Mouse (Mus musculus): ENCODE data around the gene Fam129c.
A peak's percentile ranks its signal among the peaks of the same experiment; 100 is the strongest.

Fam129c gene

GRCm38 (mm10) chr8:71575020-71575419, 22.4 kb upstream of the Fam129c start:
- no peak for DNase-seq

- DNase-seq: no peak
Measured at GRCm38 (mm10) chr8:71577856-71578387, 19.5 kb upstream of the Fam129c start.

GRCm38 (mm10) chr8:71579009-71579408, 18.4 kb upstream of the Fam129c start:
- DNase-seq: no peak

GRCm38 (mm10) chr8:71579476-71579875, 18.0 kb upstream of the Fam129c start:
- no peak for DNase-seq

GRCm38 (mm10) chr8:71580201-71580600, 17.2 kb upstream of the Fam129c start:
- DNase-seq: no peak

- DNase-seq: no peak
Measured at GRCm38 (mm10) chr8:71586891-71587290, 10.6 kb upstream of the Fam129c start.

- no peak for DNase-seq
Measured at GRCm38 (mm10) chr8:71588762-71589161, 8.7 kb upstream of the Fam129c start.

- no peak for DNase-seq
Measured at GRCm38 (mm10) chr8:71591017-71591416, 6.4 kb upstream of the Fam129c start.

GRCm38 (mm10) chr8:71591471-71592373, 5.7 kb upstream of the Fam129c start, which contains the start of gene Pgls:
Pgls (plus strand) TSS chr8:71592176.
- peak; percentile 96 for DNase-seq

- DNase-seq: peak; percentile 89
Measured at GRCm38 (mm10) chr8:71592374-71593170, 4.9 kb upstream of the Fam129c start.

GRCm38 (mm10) chr8:71593556-71594323, 3.7 kb upstream of the Fam129c start:
- DNase-seq: no peak

- DNase-seq: no peak
Measured at GRCm38 (mm10) chr8:71594324-71594722, 3.1 kb upstream of the Fam129c start.

- DNase-seq: peak; percentile 91
Measured at GRCm38 (mm10) chr8:71595862-71596261, 1.6 kb upstream of the Fam129c start.

- DNase-seq: no peak
Measured at GRCm38 (mm10) chr8:71596384-71596783, 1.1 kb upstream of the Fam129c start.

- no peak for DNase-seq
Measured at GRCm38 (mm10) chr8:71596798-71597197, 650 bp upstream of the Fam129c start.

- DNase-seq: no peak
Measured at GRCm38 (mm10) chr8:71598375-71598774, 927 bp downstream of the Fam129c start.

- no peak for DNase-seq
Measured at GRCm38 (mm10) chr8:71598841-71599240, 1.4 kb downstream of the Fam129c start.

GRCm38 (mm10) chr8:71601939-71602665, 4.7 kb downstream of the Fam129c start:
- no peak for DNase-seq

GRCm38 (mm10) chr8:71602666-71603334, 5.4 kb downstream of the Fam129c start:
- no peak for DNase-seq

- DNase-seq: no peak
Measured at GRCm38 (mm10) chr8:71604021-71604420, 6.6 kb downstream of the Fam129c start.

All from cerebellum, adult 11 months (tissue).